Mouse (Mus musculus): ENCODE measurements around the gene Trp73. TPM values are rescaled to one million over a fixed set of nuclear protein-coding genes. Genes with fewer than 3 reads are reported as not detected.
A peak's percentile ranks its signal among the peaks of the same experiment; 100 is the strongest.

Trp73 gene
- polyA plus RNA-seq, 1 experiment from 2014 or later, result 0.90 TPM

DNA sequence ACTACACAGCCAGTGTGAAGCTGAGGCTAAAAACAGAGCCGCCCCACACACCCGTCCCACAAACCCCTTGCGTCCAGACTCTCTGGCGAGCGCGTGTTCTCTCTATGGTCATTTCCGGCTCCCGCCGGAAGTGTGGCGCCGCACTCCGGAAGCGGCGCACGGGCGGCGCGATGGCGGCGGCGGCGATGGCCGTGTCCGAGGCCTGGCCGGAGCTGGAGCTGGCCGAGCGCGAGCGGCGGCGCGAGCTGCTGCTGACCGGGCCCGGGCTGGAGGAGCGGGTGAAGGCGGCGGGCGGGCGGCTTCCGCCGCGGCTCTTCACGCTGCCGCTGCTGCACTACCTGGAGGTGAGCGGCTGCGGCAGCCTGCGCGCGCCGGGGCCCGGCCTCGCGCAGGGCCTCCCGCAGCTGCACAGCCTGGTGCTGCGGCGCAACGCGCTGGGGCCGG lies 128.3 kb downstream of the Trp73 start, which contains the start of gene Lrrc47:
TSS of gene Lrrc47 (plus strand) at position 86 of the 444 bp plus-strand sequence.
- ATAC-seq, result peak; percentile 96
- H3K4me1 ChIP-seq (ENCODE audit: control insufficient read depth, insufficient read depth, low read length), result peaks cover 16% of the 10 kb centered on the region
- under 1% methylated on average over 53 of the region's 59 CpGs for WGBS
- no peaks in the 10 kb centered on the region for H3K27me3 ChIP-seq (ENCODE audit: control insufficient read depth, insufficient read depth, low read depth, low read length)
- peaks cover 12% of the 10 kb centered on the region for H3K36me3 ChIP-seq (ENCODE audit: control insufficient read depth, insufficient read depth, low read length)
- peak within 1 kb of the TSS; percentile 99 for H3K4me2 ChIP-seq (ENCODE audit: low read length)
- peak within 1 kb of the TSS; percentile 58 for H3K27ac ChIP-seq (ENCODE audit: low read length)
- H3K9me3 ChIP-seq (replicated peaks; ENCODE audit: control insufficient read depth, low read length, poor library complexity, severe bottlenecking), result no peaks in the 10 kb centered on the region
- peak within 1 kb of the TSS; percentile 99 for H3K4me3 ChIP-seq (ENCODE audit: low read depth, low read length)
- H3K9ac ChIP-seq (ENCODE audit: low read depth, low read length), result peak within 1 kb of the TSS; percentile 90

DNA sequence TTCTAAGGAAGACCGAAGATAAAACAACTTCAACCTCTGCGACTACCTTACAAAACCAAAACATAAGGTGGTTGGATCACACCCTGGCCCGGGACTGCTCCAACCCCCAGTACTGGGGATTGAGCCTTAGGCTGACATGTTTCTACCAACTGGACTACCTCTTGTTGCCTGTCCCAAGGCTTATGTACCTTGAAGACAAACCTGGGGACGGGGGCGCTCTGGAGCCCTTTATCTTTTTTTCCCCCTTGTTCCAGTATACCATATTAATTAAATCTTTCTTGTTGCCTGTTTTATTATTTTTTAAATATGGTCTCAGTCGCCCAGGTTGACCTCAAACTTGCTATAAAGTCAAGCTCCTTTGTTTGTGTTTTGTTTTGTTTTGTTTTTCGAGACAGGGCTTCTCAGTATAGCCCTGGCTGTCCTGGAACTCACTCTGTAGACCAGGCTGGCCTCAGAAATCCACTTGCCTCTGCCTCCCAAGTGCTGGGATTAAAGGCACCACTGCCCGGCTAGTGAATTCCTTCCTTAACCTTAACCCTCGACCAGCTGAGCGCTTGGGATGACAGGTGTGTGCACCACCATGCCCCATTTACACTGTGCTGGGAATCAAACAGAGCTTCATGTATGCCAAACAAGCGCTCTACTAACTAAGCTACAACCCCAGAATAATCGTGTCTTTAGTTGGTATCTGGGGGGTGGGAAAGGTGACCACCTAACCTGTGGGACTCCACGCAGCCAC lies 128.9 kb downstream of the Trp73 start:
- 27% methylated on average over 13 of the region's 13 CpGs for WGBS
- Histone ChIP-seq H3K9me3 (replicated peaks; ENCODE audit: control insufficient read depth, low read length, poor library complexity, severe bottlenecking) (no peaks in the 10 kb centered on the region), H3K9ac (ENCODE audit: low read depth, low read length) (peak overlapping the region; percentile 90), H3K4me1 (ENCODE audit: control insufficient read depth, insufficient read depth, low read length) (peaks cover 16% of the 10 kb centered on the region), H3K4me2 (ENCODE audit: low read length) (peak overlapping the region; percentile 51), H3K27me3 (ENCODE audit: control insufficient read depth, insufficient read depth, low read depth, low read length) (no peaks in the 10 kb centered on the region), H3K36me3 (ENCODE audit: control insufficient read depth, insufficient read depth, low read length) (peaks cover 13% of the 10 kb centered on the region), H3K4me3 (ENCODE audit: low read depth, low read length) (peak overlapping the region; percentile 99), H3K27ac (ENCODE audit: low read length) (peak overlapping the region; percentile 3; the same call in 1 of the 2 replicates)
- ATAC-seq, result peak; percentile 64; the same call in 1 of the 2 replicates

DNA sequence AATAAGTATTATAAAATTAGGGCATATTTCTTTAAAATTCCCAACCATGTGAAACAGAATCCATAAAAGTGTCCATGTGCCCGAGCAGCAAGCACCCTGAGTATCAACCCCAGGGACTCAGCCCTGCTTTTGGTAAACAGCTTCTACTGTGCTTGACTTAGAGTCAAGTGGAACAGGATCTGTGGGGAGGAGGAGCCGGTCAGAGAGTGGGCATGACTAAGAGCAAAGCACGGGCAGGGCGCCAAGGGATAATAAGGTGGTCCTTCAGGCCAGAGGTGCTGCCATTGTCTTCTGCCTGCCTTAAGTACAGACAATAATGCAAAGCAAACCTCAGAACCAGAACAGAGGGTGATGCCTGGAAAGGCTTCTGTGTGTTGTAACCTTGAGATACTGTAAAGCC lies 132.2 kb downstream of the Trp73 start:
- no peak for ATAC-seq
- Histone ChIP-seq H3K27ac (ENCODE audit: low read length) (no peak overlapping the region), H3K27me3 (ENCODE audit: control insufficient read depth, insufficient read depth, low read depth, low read length) (no peaks in the 10 kb centered on the region), H3K9me3 (replicated peaks; ENCODE audit: control insufficient read depth, low read length, poor library complexity, severe bottlenecking) (no peaks in the 10 kb centered on the region), H3K9ac (ENCODE audit: low read depth, low read length) (no peak overlapping the region), H3K4me3 (ENCODE audit: low read depth, low read length) (no peak overlapping the region), H3K4me2 (ENCODE audit: low read length) (no peak overlapping the region), H3K36me3 (ENCODE audit: control insufficient read depth, insufficient read depth, low read length) (peaks cover 21% of the 10 kb centered on the region), H3K4me1 (ENCODE audit: control insufficient read depth, insufficient read depth, low read length) (peaks cover 3% of the 10 kb centered on the region)
- 81% methylated on average over 4 of the region's 4 CpGs for WGBS

DNA sequence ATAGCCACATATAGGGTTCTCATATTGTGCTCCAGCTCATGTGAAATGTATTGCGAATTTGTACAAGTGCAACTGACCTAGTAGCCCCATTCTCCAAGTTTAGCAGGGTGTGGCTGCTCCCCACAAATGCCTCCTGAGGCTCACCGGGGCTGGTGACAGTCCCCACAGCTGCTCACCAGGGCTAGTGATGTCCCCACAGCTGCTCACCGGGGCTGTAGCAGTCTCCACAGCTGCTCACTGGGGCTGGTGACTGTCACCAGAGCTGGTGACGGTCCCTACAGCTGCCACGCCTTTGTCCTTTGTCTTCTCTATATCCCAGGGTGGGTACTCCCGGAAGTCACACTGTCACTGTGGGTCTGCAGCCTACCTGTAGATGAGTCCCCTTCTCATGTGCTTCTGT lies 133.7 kb downstream of the Trp73 start:
- ATAC-seq, result no peak
- H3K9ac ChIP-seq (ENCODE audit: low read depth, low read length), result no peak overlapping the region
- H3K4me2 ChIP-seq (ENCODE audit: low read length), result no peak overlapping the region
- no peaks in the 10 kb centered on the region for H3K9me3 ChIP-seq (replicated peaks; ENCODE audit: control insufficient read depth, low read length, poor library complexity, severe bottlenecking)
- H3K4me1 ChIP-seq (ENCODE audit: control insufficient read depth, insufficient read depth, low read length), result no peaks in the 10 kb centered on the region
- no peak overlapping the region for H3K4me3 ChIP-seq (ENCODE audit: low read depth, low read length)
- H3K36me3 ChIP-seq (ENCODE audit: control insufficient read depth, insufficient read depth, low read length), result peaks cover 23% of the 10 kb centered on the region
- 97% methylated on average over 6 of the region's 6 CpGs for WGBS
- no peaks in the 10 kb centered on the region for H3K27me3 ChIP-seq (ENCODE audit: control insufficient read depth, insufficient read depth, low read depth, low read length)
- no peak overlapping the region for H3K27ac ChIP-seq (ENCODE audit: low read length)

Other genes with a start within 250 kb of the Trp73 start
- 55.5 and 56.8 TPM in 2 replicates for gene A430005L14Rik, start 183.0 kb downstream of the Trp73 start, polyA plus RNA-seq (2015; fragmentation: Nextera tagmentation; extraction: Ambion mirVana)
- gene Dffb, start 165.1 kb downstream of the Trp73 start, polyA plus RNA-seq (2015; fragmentation: Nextera tagmentation; extraction: Ambion mirVana), result 10.3 and 11.5 TPM in 2 replicates
- gene Cep104, start 165.0 kb downstream of the Trp73 start, polyA plus RNA-seq (2015; fragmentation: Nextera tagmentation; extraction: Ambion mirVana), result 16.9 and 17.6 TPM in 2 replicates
- gene Lrrc47, start 128.5 kb downstream of the Trp73 start, polyA plus RNA-seq (2015; fragmentation: Nextera tagmentation; extraction: Ambion mirVana), result 12.9 and 17.3 TPM in 2 replicates
- 7.1 and 9.7 TPM in 2 replicates for gene Smim1, start 114.0 kb downstream of the Trp73 start, polyA plus RNA-seq (2015; fragmentation: Nextera tagmentation; extraction: Ambion mirVana)
- not detected in 2 replicates for gene Ccdc27, start 97.5 kb downstream of the Trp73 start, polyA plus RNA-seq (2015; fragmentation: Nextera tagmentation; extraction: Ambion mirVana)
- 43.5 and 45.6 TPM in 2 replicates for gene Wrap73, start 2.2 kb upstream of the Trp73 start, polyA plus RNA-seq (2015; fragmentation: Nextera tagmentation; extraction: Ambion mirVana)
- 214 and 223 TPM in 2 replicates for gene Tprgl, start 20.5 kb upstream of the Trp73 start, polyA plus RNA-seq (2015; fragmentation: Nextera tagmentation; extraction: Ambion mirVana)
- 9.3 and 10.6 TPM in 2 replicates for gene Megf6, start 30.5 kb upstream of the Trp73 start, polyA plus RNA-seq (2015; fragmentation: Nextera tagmentation; extraction: Ambion mirVana)
- gene Arhgef16, start 161.5 kb upstream of the Trp73 start, polyA plus RNA-seq (2015; fragmentation: Nextera tagmentation; extraction: Ambion mirVana), result 1.1 and 1.6 TPM in 2 replicates
- gene B230104I21Rik, start 195.9 kb upstream of the Trp73 start, polyA plus RNA-seq (2015; fragmentation: Nextera tagmentation; extraction: Ambion mirVana), result 0.25 TPM in 1 of 2 replicates, not detected in the other